ENCODE assay signal across 26 mouse cellular contexts in genomic region chr3:109363522-109363921, GRCm38 (mm10). TPM values are rescaled to one million over a fixed set of nuclear protein-coding genes. Genes with fewer than 3 reads are reported as not detected.
DNase-seq lines count a peak whose midpoint lies in the region; ATAC-seq and TF ChIP-seq lines count a peak whose summit lies in the region.
"Had no signal": no experiment of that assay in that cellular context is flagged by ENCODE, and none has a peak within 500 bp of the region (broad histone marks: within the 10 kb centered on the region; RNA-seq: fewer than 3 reads in every experiment).

No protein-coding gene starts in this region.

- no peak for TF ChIP-seq CTCF in lung, embryonic 14.5 days (IDR thresholded peaks at IDR 0.05; ENCODE audit: low read depth)
- TF ChIP-seq CTCF in cerebellum, adult 2 months (IDR thresholded peaks at IDR 0.05; ENCODE audit: borderline replicate concordance, insufficient read depth, low read depth, low read length), result no peak

- intact Hi-C loops in heart, postnatal 25 days (cut with DNase I), result no loop called here

- WGBS in heart, embryonic 14.5 days, result 6% methylated on average over 5 of the region's 5 CpGs
- 32% methylated on average over 5 of the region's 5 CpGs for WGBS in lung, embryonic 14.5 days
- 77% methylated on average over 5 of the region's 5 CpGs for WGBS in cerebellum, adult 2 months

- H3K27me3 ChIP-seq in heart, embryonic 14.5 days (ENCODE audit: control insufficient read depth, insufficient read depth, low read length), result no peaks in the 10 kb centered on the region
- no peaks in the 10 kb centered on the region for H3K27me3 ChIP-seq in lung, embryonic 14.5 days (ENCODE audit: insufficient read depth, low read length)
- H3K27me3 ChIP-seq in cerebellum, adult 2 months (ENCODE audit: control insufficient read depth, insufficient read depth, low read length), result no peaks in the 10 kb centered on the region
- H3K27me3 ChIP-seq: embryonic facial prominence, embryonic 15.5 days; hindbrain, embryonic 13.5 days; kidney, embryonic 15.5 days; limb, embryonic 12.5 days; midbrain, embryonic 12.5 days; neural tube, embryonic 12.5 days had no signal

- peak overlapping the region; percentile 10 to 33; a peak in 1 of 4 replicates for H3K27ac ChIP-seq in heart, embryonic 14.5 days (replicated peaks in 1 of 2; ENCODE audit: control insufficient read depth in 1 of 2, insufficient read depth in 1 of 2, low read depth in 2 of 2, low read length in 2 of 2)
- H3K27ac ChIP-seq in lung, embryonic 14.5 days (ENCODE audit: low read depth), result no peak overlapping the region
- H3K27ac ChIP-seq in cerebellum, adult 2 months (ENCODE audit: insufficient read depth, low read length), result no peak overlapping the region
- H3K27ac ChIP-seq: embryonic facial prominence, embryonic 15.5 days; gastrocnemius, adult 2 months; hindbrain, embryonic 13.5 days; kidney, embryonic 15.5 days; limb, embryonic 12.5 days; liver, embryonic 14.5 days; macrophage; midbrain, embryonic 12.5 days; neural tube, embryonic 12.5 days; stomach, postnatal 0 days had no signal

- H3K9me3 ChIP-seq in heart, embryonic 14.5 days (ENCODE audit: control insufficient read depth, low read length), result no peaks in the 10 kb centered on the region
- H3K9me3 ChIP-seq in lung, embryonic 14.5 days (ENCODE audit: low read depth, low read length), result no peaks in the 10 kb centered on the region
- H3K9me3 ChIP-seq: embryonic facial prominence, embryonic 15.5 days; hindbrain, embryonic 13.5 days; kidney, embryonic 15.5 days; limb, embryonic 12.5 days; midbrain, embryonic 12.5 days; neural tube, embryonic 12.5 days had no signal

- H3K36me3 ChIP-seq in heart, embryonic 14.5 days (ENCODE audit: control insufficient read depth, insufficient read depth, low read length), result no peaks in the 10 kb centered on the region
- no peaks in the 10 kb centered on the region for H3K36me3 ChIP-seq in lung, embryonic 14.5 days (ENCODE audit: insufficient read depth)
- H3K36me3 ChIP-seq: embryonic facial prominence, embryonic 15.5 days; hindbrain, embryonic 13.5 days; kidney, embryonic 15.5 days; limb, embryonic 12.5 days; midbrain, embryonic 12.5 days; neural tube, embryonic 12.5 days had no signal

- no peak for TF ChIP-seq POLR2A in cerebellum, adult 2 months (IDR thresholded peaks at IDR 0.05; ENCODE audit: borderline replicate concordance, insufficient read depth, low read length)

- no peak for DNase-seq in heart, postnatal 25 days (ENCODE audit: low spot score)
- peak; percentile 11 for DNase-seq in lung, embryonic 14.5 days
- no peak for DNase-seq in lung, postnatal 36 days
- DNase-seq in 3134 (ENCODE audit: extremely low read depth, insufficient read length, low spot score) (peak; percentile 11), 3T3-L1 (ENCODE audit: low read depth, low spot score) (peak; percentile 57)
- no peak for DNase-seq in cerebellum, adult 2 months
- DNase-seq: adrenal gland, postnatal 25 days; cerebellum, adult 9-11 months; gastrocnemius, adult 2 months; kidney, adult 11 months; kidney, postnatal 36 days; layer of hippocampus, postnatal 36 days; right cerebral cortex, postnatal 14 days; thymus, adult 2 months had no signal

- H3K4me1 ChIP-seq in heart, embryonic 14.5 days (ENCODE audit: control insufficient read depth in 2 of 2, insufficient read depth in 2 of 2, low read length in 2 of 2), result peaks cover 20 to 41% of the 10 kb centered on the region in 2 experiments
- H3K4me1 ChIP-seq in lung, embryonic 14.5 days (ENCODE audit: insufficient read depth), result peaks cover 6% of the 10 kb centered on the region; the same call in 1 of the 2 replicates
- H3K4me1 ChIP-seq in cerebellum, adult 2 months (ENCODE audit: control insufficient read depth, insufficient read depth, low read length), result no peaks in the 10 kb centered on the region

- H3K9ac ChIP-seq in heart, embryonic 14.5 days (ENCODE audit: low read length), result 0 out of 2 replicates have a peak overlapping the region, but pooled peaks have one; percentile 25
- H3K9ac ChIP-seq in lung, embryonic 14.5 days, result no peak overlapping the region
- H3K9ac ChIP-seq: embryonic facial prominence, embryonic 15.5 days; hindbrain, embryonic 13.5 days; kidney, embryonic 15.5 days; limb, embryonic 12.5 days; liver, embryonic 14.5 days; midbrain, embryonic 12.5 days; neural tube, embryonic 12.5 days had no signal

- no peak overlapping the region for H3K4me3 ChIP-seq in heart, embryonic 14.5 days (ENCODE audit: control insufficient read depth in 1 of 2, insufficient read depth in 1 of 2, low read depth in 1 of 2, low read length in 2 of 2)
- no peak overlapping the region for H3K4me3 ChIP-seq in lung, embryonic 14.5 days (ENCODE audit: low read depth, low read length)
- no peak overlapping the region for H3K4me3 ChIP-seq in cerebellum, adult 2 months (replicated peaks; ENCODE audit: insufficient read depth, low read depth, low read length)
- H3K4me3 ChIP-seq: embryonic facial prominence, embryonic 15.5 days; gastrocnemius, adult 2 months; hindbrain, embryonic 13.5 days; kidney, embryonic 15.5 days; limb, embryonic 12.5 days; midbrain, embryonic 12.5 days; neural tube, embryonic 12.5 days had no signal

- H3K4me2 ChIP-seq in heart, embryonic 14.5 days (ENCODE audit: low read length), result peak overlapping the region; percentile 46
- H3K4me2 ChIP-seq in lung, embryonic 14.5 days, result no peak overlapping the region
- H3K4me2 ChIP-seq: embryonic facial prominence, embryonic 15.5 days; hindbrain, embryonic 13.5 days; kidney, embryonic 15.5 days; limb, embryonic 12.5 days; midbrain, embryonic 12.5 days; neural tube, embryonic 12.5 days had no signal

- no peak for ATAC-seq in heart, embryonic 14.5 days (ENCODE audit: insufficient number of reproducible peaks, insufficient read depth, low FRiP score, low read depth)
- peak; percentile 74 for ATAC-seq in lung, embryonic 14.5 days (ENCODE audit: insufficient read depth)
- ATAC-seq: CD4-positive, CD25-positive, alpha-beta regulatory T cell, adult 4 months; forebrain, embryonic 14.5 days had no signal

RNA-seq across cellular contexts. Expression of gene Vav3, which starts 23.1 kb away (rescaled TPM):
- 11.8 and 13.6 TPM in 2 replicates for polyA plus RNA-seq in heart, embryonic 14.5 days (2014; fragmentation: Nextera tagmentation; extraction: Ambion mirVana)
- 1 to 10 TPM; 6.2 to 6.3 TPM for total RNA-seq in heart, postnatal 25 days (2021)
- 9.1 and 9.7 TPM in 2 replicates for polyA plus RNA-seq in lung, embryonic 14.5 days (2014; fragmentation: Nextera tagmentation; extraction: Ambion mirVana)
- 8.8 TPM in 2 replicates for polyA plus RNA-seq in cerebellum, adult 2 months (2012; rRNA removed)

Comparison
In these comparisons a context has a peak if more than half of its experiments do, and no peak if none do; other contexts are left out.
1. DNase-seq: peak in lung, embryonic 14.5 days (single experiment), 3134 (single experiment) and 3T3-L1 (single experiment); none in heart, postnatal 25 days (single experiment), lung, postnatal 36 days (single experiment) and cerebellum, adult 2 months (0 of 2).
2. H3K27ac ChIP-seq: peak in heart, embryonic 14.5 days (2 of 2); none in lung, embryonic 14.5 days (single experiment) and cerebellum, adult 2 months (single experiment).